ENCODE assay signal across 13 mouse cellular contexts in genomic region chr14:59396999-59397398, GRCm38 (mm10). TPM values are rescaled to one million over a fixed set of nuclear protein-coding genes. Genes with fewer than 3 reads are reported as not detected.
DNase-seq lines count a peak whose midpoint lies in the region; ATAC-seq and TF ChIP-seq lines count a peak whose summit lies in the region.
"Had no signal": no experiment of that assay in that cellular context is flagged by ENCODE, and none has a peak within 500 bp of the region (broad histone marks: within the 10 kb centered on the region; RNA-seq: fewer than 3 reads in every experiment).

No protein-coding gene starts in this region.

- H3K4me2 ChIP-seq in heart, embryonic 12.5 days: no peak overlapping the region
- H3K4me2 ChIP-seq: embryonic facial prominence, embryonic 13.5 days; forebrain, embryonic 15.5 days had no signal

- ATAC-seq in heart, embryonic 12.5 days (ENCODE audit: insufficient number of reproducible peaks, low FRiP score): no peak
- peak; percentile 97 for ATAC-seq in activated CD4-positive, CD25-positive, alpha-beta regulatory T cell, adult 4 months
- peak; percentile 86 for ATAC-seq in monocyte, adult 5-6 weeks (replicated peaks; ENCODE audit: insufficient number of reproducible peaks, low FRiP score, low TSS enrichment, poor library complexity, severe bottlenecking)
- ATAC-seq: forebrain, embryonic 15.5 days; hindbrain, embryonic 16.5 days had no signal

- no peak for TF ChIP-seq POLR2A in thymus, adult 2 months (IDR thresholded peaks at IDR 0.05; ENCODE audit: control insufficient read depth, extremely low read depth, insufficient read depth, low read length, poor library complexity)

- no peak overlapping the region for H3K4me3 ChIP-seq in heart, embryonic 12.5 days
- H3K4me3 ChIP-seq in thymus, adult 2 months (ENCODE audit: control insufficient read depth, insufficient read depth, low read length): peak overlapping the region; percentile 39
- H3K4me3 ChIP-seq: embryonic facial prominence, embryonic 13.5 days; forebrain, embryonic 15.5 days; heart, embryonic 10.5 days had no signal

- no peak overlapping the region for H3K9ac ChIP-seq in heart, embryonic 12.5 days
- H3K9ac ChIP-seq: embryonic facial prominence, embryonic 13.5 days; forebrain, embryonic 15.5 days had no signal

- H3K4me1 ChIP-seq in heart, embryonic 12.5 days (replicated peaks): no peaks in the 10 kb centered on the region
- H3K4me1 ChIP-seq in thymus, adult 2 months (replicated peaks; ENCODE audit: control insufficient read depth, insufficient read depth, low read length): no peaks in the 10 kb centered on the region; the same call in 1 of the 2 replicates
- H3K4me1 ChIP-seq: embryonic facial prominence, embryonic 13.5 days; forebrain, embryonic 15.5 days; heart, embryonic 10.5 days had no signal

- WGBS in heart, embryonic 12.5 days: 70% methylated on average over 2 of the region's 2 CpGs
- 10% methylated on average over 2 of the region's 2 CpGs for WGBS in thymus, adult 2 months

- no peaks in the 10 kb centered on the region for H3K27me3 ChIP-seq in heart, embryonic 12.5 days (replicated peaks)
- no peaks in the 10 kb centered on the region for H3K27me3 ChIP-seq in thymus, adult 2 months (ENCODE audit: control insufficient read depth, insufficient read depth, low read length)
- H3K27me3 ChIP-seq: embryonic facial prominence, embryonic 13.5 days; forebrain, embryonic 15.5 days had no signal

- DNase-seq in heart, adult 11 months: peak; percentile 94
- DNase-seq in thymus, adult 2 months: peak; percentile 29
- DNase-seq in gastrocnemius, adult 8-10 months (ENCODE audit: low spot score in 2 of 2): no peak
- DNase-seq in cerebellum, postnatal 10 days: no peak
- no peak for DNase-seq in ovary, adult 18-20 months (ENCODE audit: low spot score)
- DNase-seq: left cerebral cortex, postnatal 4 days had no signal

- no peak for TF ChIP-seq CTCF in thymus, adult 2 months (IDR thresholded peaks at IDR 0.05; ENCODE audit: borderline replicate concordance, control insufficient read depth, extremely low read depth, insufficient read depth, low read length, poor library complexity)

- H3K9me3 ChIP-seq in heart, embryonic 12.5 days (replicated peaks): no peaks in the 10 kb centered on the region
- H3K9me3 ChIP-seq: embryonic facial prominence, embryonic 13.5 days; forebrain, embryonic 15.5 days; heart, embryonic 10.5 days had no signal

- no peak overlapping the region for H3K27ac ChIP-seq in heart, embryonic 12.5 days (ENCODE audit: poor library complexity, severe bottlenecking)
- H3K27ac ChIP-seq in thymus, adult 2 months (ENCODE audit: control insufficient read depth, insufficient read depth, low read length): peak overlapping the region; percentile 64
- H3K27ac ChIP-seq: embryonic facial prominence, embryonic 13.5 days; forebrain, embryonic 15.5 days; heart, embryonic 10.5 days had no signal

- H3K36me3 ChIP-seq in heart, embryonic 12.5 days: 0 out of 2 replicates have a peak, but pooled peaks cover 13% of the 10 kb centered on the region
- H3K36me3 ChIP-seq in thymus, adult 2 months (ENCODE audit: control insufficient read depth, insufficient read depth, low read length): no peaks in the 10 kb centered on the region
- H3K36me3 ChIP-seq: forebrain, embryonic 15.5 days had no signal

RNA-seq across cellular contexts. Expression of gene Phf11c, which starts 1.8 kb away (rescaled TPM):
- 0.43 and 0.46 TPM in 2 replicates for polyA plus RNA-seq in heart, embryonic 12.5 days (2016; fragmentation: Nextera tagmentation; extraction: Ambion mirVana)
- 10 to 100 TPM; 23.7 to 27.1 TPM for polyA plus RNA-seq in activated CD4-positive, CD25-positive, alpha-beta regulatory T cell, adult 4 months (2017; shearing (Covaris generic))
- total RNA-seq in monocyte, adult 5-6 weeks (2017): 2.9 to 6.6 TPM (median 6.6 TPM) in 3 replicates
- polyA plus RNA-seq in thymus, adult 2 months (2012; rRNA removed): 2.2 and 3.1 TPM in 2 replicates
- total RNA-seq in gastrocnemius, adult 8-10 months (2022): under 1 TPM in 3 of 4 experiments, not detected in 1; 0.15 to 0.36 (median 0.36) TPM

RNA-seq across cellular contexts. Expression of gene Phf11d, which starts 31.7 kb away (rescaled TPM):
- 0.78 and 0.99 TPM in 2 replicates for polyA plus RNA-seq in heart, embryonic 12.5 days (2016; fragmentation: Nextera tagmentation; extraction: Ambion mirVana)
- polyA plus RNA-seq in activated CD4-positive, CD25-positive, alpha-beta regulatory T cell, adult 4 months (2017; shearing (Covaris generic)): 10 to 100 TPM in 1 of 2 experiments, 1 to 10 TPM in 1; 7.8 to 15.2 TPM
- total RNA-seq in monocyte, adult 5-6 weeks (2017): 22.6 to 35.8 TPM (median 26.2 TPM) in 3 replicates
- polyA plus RNA-seq in thymus, adult 2 months (2012; rRNA removed): 4.5 and 8.2 TPM in 2 replicates
- 1 to 10 TPM in 2 of 4 experiments, under 1 TPM in 2; 0.56 to 2.3 (median 1.1) TPM for total RNA-seq in gastrocnemius, adult 8-10 months (2022)

RNA-seq across cellular contexts. Expression of gene Setdb2, which starts 43.7 kb away (rescaled TPM):
- polyA plus RNA-seq in heart, embryonic 12.5 days (2016; fragmentation: Nextera tagmentation; extraction: Ambion mirVana): 7.4 and 9.0 TPM in 2 replicates
- 10 to 100 TPM; 18.0 to 21.7 TPM for polyA plus RNA-seq in activated CD4-positive, CD25-positive, alpha-beta regulatory T cell, adult 4 months (2017; shearing (Covaris generic))
- 42.6 to 56.7 TPM (median 54.3 TPM) in 3 replicates for total RNA-seq in monocyte, adult 5-6 weeks (2017)
- polyA plus RNA-seq in thymus, adult 2 months (2012; rRNA removed): 19.1 and 20.5 TPM in 2 replicates
- 1 to 10 TPM; 2.8 to 5.3 (median 4.4) TPM for total RNA-seq in gastrocnemius, adult 8-10 months (2022)

RNA-seq across cellular contexts. Expression of gene Cab39l, which starts 43.8 kb away (rescaled TPM):
- polyA plus RNA-seq in heart, embryonic 12.5 days (2016; fragmentation: Nextera tagmentation; extraction: Ambion mirVana): 28.6 and 28.7 TPM in 2 replicates
- polyA plus RNA-seq in activated CD4-positive, CD25-positive, alpha-beta regulatory T cell, adult 4 months (2017; shearing (Covaris generic)): 10 to 100 TPM; 70.3 to 84.5 TPM
- 13.2 to 39.5 TPM (median 26.0 TPM) in 3 replicates for total RNA-seq in monocyte, adult 5-6 weeks (2017)
- 5.3 and 5.5 TPM in 2 replicates for polyA plus RNA-seq in thymus, adult 2 months (2012; rRNA removed)
- total RNA-seq in gastrocnemius, adult 8-10 months (2022): 10 to 100 TPM; 20.9 to 26.5 (median 22.3) TPM

RNA-seq across cellular contexts. Expression of gene Phf11b, which starts 55.8 kb away (rescaled TPM):
- polyA plus RNA-seq in heart, embryonic 12.5 days (2016; fragmentation: Nextera tagmentation; extraction: Ambion mirVana): 0.33 and 0.45 TPM in 2 replicates
- 100 to 1,000 TPM; 188 to 218 TPM for polyA plus RNA-seq in activated CD4-positive, CD25-positive, alpha-beta regulatory T cell, adult 4 months (2017; shearing (Covaris generic))
- 104 to 128 TPM (median 110 TPM) in 3 replicates for total RNA-seq in monocyte, adult 5-6 weeks (2017)
- polyA plus RNA-seq in thymus, adult 2 months (2012; rRNA removed): 2.7 and 4.1 TPM in 2 replicates
- not detected for total RNA-seq in gastrocnemius, adult 8-10 months (2022)
- total RNA-seq: left cerebral cortex, postnatal 4 days had no signal
- polyA plus RNA-seq: heart, embryonic 10.5 days had no signal

Comparison
In these comparisons a context has a peak if more than half of its experiments do, and no peak if none do; other contexts are left out.
1. DNase-seq: peak in heart, adult 11 months (single experiment) and thymus, adult 2 months (single experiment); none in gastrocnemius, adult 8-10 months (0 of 2), cerebellum, postnatal 10 days (0 of 2) and ovary, adult 18-20 months (single experiment).